Mouse (Mus musculus) brain, embryonic 14.5 days (tissue): Measurements from ENCODE around the gene Aip.

Experiments
- CTCF ChIP-seq: fragments of 200-500 bp; IDR thresholded peaks from 2 replicates; pipeline ENCODE4 v1.5.1; 2012; ENCODE audit warnings: inconsistent platforms, mild to moderate bottlenecking, moderate library complexity, borderline replicate concordance; ENCODE audit not compliant: insufficient read depth, insufficient read length; ENCODE audit errors: extremely low read depth
- POLR2A ChIP-seq: fragments of 200-500 bp; IDR thresholded peaks from 2 replicates; pipeline ENCODE4 v1.6.1; 2012; ENCODE audit warnings: mild to moderate bottlenecking, inconsistent platforms, borderline replicate concordance; ENCODE audit not compliant: poor library complexity, insufficient read depth, insufficient read length, severe bottlenecking; ENCODE audit errors: extremely low read depth

DNA sequence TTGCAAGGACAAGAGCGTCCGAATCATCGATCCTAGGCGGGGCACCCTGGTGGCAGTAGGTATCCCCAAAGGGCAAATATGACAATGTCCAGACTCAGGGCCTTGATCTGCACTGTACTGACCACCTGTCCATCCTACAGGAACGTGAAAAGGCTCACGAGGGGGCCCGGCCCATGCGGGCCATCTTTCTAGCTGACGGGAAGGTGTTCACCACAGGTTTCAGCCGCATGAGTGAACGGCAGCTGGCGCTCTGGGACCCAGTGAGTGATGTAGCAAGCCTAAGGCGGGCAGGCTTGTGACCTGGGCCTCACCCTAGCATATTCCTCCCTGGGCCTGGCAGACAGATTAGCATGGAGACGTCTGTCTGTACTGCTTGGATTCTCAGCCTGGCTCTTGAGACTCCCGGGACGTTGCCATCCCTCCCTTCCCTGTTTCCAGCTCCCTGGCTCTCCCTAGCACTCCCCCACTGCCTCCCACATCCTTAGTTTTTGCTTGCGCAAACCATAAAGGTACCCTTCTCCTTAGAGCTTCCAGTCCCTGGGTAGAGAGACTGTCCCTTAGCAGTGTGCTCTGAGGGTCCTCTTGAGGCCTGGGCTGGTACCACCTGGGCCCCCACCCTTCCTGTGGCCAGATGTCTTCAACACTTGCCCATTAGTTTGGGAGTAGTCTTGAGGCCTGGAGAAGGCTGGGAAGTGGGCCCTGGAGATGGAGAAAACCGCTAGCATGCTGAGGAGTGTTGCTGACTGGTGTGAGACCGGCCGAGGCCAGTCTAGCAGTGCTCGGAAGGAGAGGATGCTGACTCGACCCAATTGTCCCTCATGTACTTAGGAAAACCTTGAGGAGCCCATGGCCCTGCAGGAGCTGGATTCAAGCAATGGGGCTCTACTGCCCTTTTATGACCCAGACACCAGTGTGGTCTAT is 25.2 kb upstream of the Aip start:
- TF ChIP-seq CTCF, result no peak
- no peak for TF ChIP-seq POLR2A
